Mouse (Mus musculus): ENCODE measurements around the gene Myh7b.

DNA sequence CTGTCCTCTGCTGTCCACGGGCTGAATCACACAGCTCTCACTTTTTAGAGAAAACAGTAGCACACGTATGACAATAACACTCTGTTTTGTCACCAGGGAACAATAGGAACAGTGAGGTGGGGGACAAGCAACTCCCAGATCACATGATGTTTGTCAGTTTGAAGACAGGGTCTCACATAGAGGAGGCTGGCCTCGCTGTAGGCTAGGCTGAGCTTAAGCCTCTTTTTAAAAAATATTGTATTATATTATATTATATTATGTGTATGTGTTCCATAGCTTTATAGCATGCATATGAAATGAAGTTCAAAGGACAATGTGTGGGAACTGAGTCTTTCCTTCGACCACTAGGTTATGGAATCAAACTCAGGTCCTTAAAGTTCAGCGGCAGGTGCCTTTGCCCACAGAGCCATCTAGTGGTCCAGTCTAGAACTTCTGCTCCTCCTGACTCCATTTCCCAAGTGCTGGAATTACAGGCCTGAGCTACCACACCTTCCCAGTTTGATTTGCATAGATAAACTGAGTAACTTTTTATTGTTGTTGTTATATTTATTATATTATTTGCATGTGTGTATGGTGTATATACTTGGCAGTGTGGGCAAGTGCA is 27.0 kb upstream of the Myh7b start:
- no peak for TF ChIP-seq POLR2A (IDR thresholded peaks at IDR 0.05; ENCODE audit: extremely low read depth, insufficient read depth, low read length)
- peak; percentile 82 for TF ChIP-seq CTCF (IDR thresholded peaks at IDR 0.05; ENCODE audit: low read depth, low read length)

All from liver, adult 2 months (tissue).